Mouse (Mus musculus): ENCODE results near the gene Gabpb2. TPM values are rescaled to one million over a fixed set of nuclear protein-coding genes. Genes with fewer than 3 reads are reported as not detected.

Gene Gabpb2
- polyA plus RNA-seq, 1 experiment: 22.7 TPM

- H3K4me3 ChIP-seq (ENCODE audit: insufficient read depth, low read length): no peak overlapping the region
- H3K27ac ChIP-seq (ENCODE audit: insufficient read depth, low read length): peak overlapping the region; percentile 60
- TF ChIP-seq POLR2A (IDR thresholded peaks at IDR 0.05; ENCODE audit: low read depth, low read length): no peak
- TF ChIP-seq CTCF (IDR thresholded peaks at IDR 0.05; ENCODE audit: borderline replicate concordance, insufficient read depth, low read length): no peak
- H3K4me1 ChIP-seq (ENCODE audit: control insufficient read depth, insufficient read depth, low read length): peaks cover 27% of the 10 kb centered on the region
These were observed 15.1 kb upstream of the Gabpb2 start for GRCm38 (mm10) chr3:95232771-95233170.

DNA sequence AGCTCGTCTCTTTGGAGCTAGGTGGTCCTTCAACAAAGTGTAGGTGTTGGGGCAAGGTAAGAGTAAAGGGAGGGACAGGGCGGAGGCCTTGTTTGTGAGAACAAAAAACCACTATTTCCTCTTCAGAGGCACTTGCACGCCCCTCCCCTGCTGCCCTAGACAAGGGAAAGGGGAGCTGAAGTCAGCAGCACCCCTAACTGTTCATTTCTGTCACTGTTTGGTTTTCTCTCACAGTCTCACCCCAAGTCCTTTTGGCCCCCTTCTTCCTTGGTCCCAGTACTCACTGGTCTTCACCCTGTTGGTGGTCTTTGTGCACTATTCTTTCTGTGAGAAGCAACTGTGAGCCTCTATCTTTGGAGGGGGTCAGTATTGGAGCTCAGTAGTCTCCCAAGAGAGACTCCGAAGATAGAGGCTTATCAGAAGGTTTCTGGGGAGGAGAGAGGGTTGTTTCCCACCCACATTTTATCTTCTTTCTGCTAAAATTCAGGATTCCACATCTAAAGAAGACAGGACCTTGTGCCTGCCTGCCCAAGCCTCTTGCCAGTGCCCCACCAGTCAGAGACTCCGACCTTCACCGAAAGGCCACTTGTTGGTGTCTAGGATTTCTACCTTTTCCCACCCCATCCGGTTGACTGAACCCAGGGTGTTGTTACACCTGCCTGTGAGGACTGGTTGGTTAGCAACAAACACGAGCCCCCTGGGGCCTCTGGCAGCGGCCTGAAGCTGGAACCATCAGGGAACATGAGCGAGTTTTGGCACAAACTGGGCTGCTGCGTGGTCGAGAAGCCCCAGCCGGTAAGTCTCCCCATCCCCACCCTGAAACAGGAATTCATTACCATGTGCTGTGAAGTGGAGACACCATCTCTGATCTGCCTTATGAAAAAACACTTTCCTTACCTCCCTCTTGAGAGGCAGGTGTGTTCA is 13.8 kb upstream of the Gabpb2 start, which contains the start of gene Mllt11:
TSS of gene Mllt11 (minus strand) at position 874 of the 924 bp plus-strand sequence.
- Histone ChIP-seq H3K4me3 (ENCODE audit: insufficient read depth, low read length) (peak within 1 kb of the TSS; percentile 42), H3K27ac (ENCODE audit: insufficient read depth, low read length) (peak within 1 kb of the TSS; percentile 81), H3K4me1 (ENCODE audit: control insufficient read depth, insufficient read depth, low read length) (peaks cover 23% of the 10 kb centered on the region)
- no peak for TF ChIP-seq POLR2A (IDR thresholded peaks at IDR 0.05; ENCODE audit: low read depth, low read length)
- TF ChIP-seq CTCF (IDR thresholded peaks at IDR 0.05; ENCODE audit: borderline replicate concordance, insufficient read depth, low read length): no peak

DNA sequence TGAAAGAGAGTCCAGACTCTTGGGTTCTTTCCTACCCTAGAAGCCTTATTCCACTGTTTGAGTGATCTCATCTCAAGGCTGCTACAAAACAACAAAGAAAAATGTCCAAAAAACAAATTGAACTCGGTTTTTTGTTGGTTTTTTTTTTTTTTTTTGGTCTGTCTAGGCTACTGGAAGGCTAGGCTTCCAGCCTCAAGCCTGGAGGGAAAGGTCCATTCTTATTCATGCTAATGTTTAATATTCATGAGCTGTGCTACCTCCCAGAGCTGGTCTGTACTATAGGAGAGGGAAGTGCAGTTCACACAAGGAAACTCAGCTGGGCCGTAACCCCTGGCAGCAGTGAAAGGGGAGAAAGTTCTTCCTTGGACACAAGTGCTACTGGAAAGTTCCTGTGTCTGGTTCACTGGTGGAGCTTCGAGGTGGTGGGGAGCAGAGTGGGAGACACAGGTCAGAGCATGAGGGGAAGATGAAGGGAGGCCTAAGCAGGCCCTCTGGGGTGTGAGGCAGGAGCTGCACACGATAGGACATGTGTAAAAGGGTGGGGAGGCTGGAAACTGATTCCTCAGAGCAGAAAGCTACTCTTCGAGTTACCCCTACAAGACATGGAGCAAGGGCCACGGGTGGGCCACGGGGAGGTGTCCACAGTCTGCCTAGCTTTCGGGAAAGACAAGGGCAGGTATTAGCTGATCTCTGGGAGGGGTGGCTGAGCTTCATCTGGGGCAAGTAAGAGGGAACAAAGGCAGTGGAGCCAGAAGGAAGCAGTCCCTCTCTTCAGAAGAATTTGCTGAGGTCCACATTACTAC is 13.0 kb upstream of the Gabpb2 start:
- peak overlapping the region; percentile 81; the same call in 1 of the 2 replicates for H3K27ac ChIP-seq (ENCODE audit: insufficient read depth, low read length)
- TF ChIP-seq POLR2A (IDR thresholded peaks at IDR 0.05; ENCODE audit: low read depth, low read length): no peak
- H3K4me3 ChIP-seq (ENCODE audit: insufficient read depth, low read length): peak overlapping the region; percentile 96
- peaks cover 21% of the 10 kb centered on the region for H3K4me1 ChIP-seq (ENCODE audit: control insufficient read depth, insufficient read depth, low read length)

- peak overlapping the region; percentile 96 for H3K4me3 ChIP-seq (ENCODE audit: insufficient read depth, low read length)
- TF ChIP-seq POLR2A (IDR thresholded peaks at IDR 0.05; ENCODE audit: low read depth, low read length): peak; percentile 73
- no peak for TF ChIP-seq CTCF (IDR thresholded peaks at IDR 0.05; ENCODE audit: borderline replicate concordance, insufficient read depth, low read length)
- H3K27ac ChIP-seq (ENCODE audit: insufficient read depth, low read length): peak overlapping the region; percentile 81
- H3K4me1 ChIP-seq (ENCODE audit: control insufficient read depth, insufficient read depth, low read length): peaks cover 21% of the 10 kb centered on the region
These were observed 12.2 kb upstream of the Gabpb2 start for GRCm38 (mm10) chr3:95229781-95230494.

GRCm38 (mm10) chr3:95228894-95229780 is 11.4 kb upstream of the Gabpb2 start:
- Histone ChIP-seq H3K4me1 (ENCODE audit: control insufficient read depth, insufficient read depth, low read length) (peaks cover 22% of the 10 kb centered on the region), H3K27ac (ENCODE audit: insufficient read depth, low read length) (peak overlapping the region; percentile 77), H3K4me3 (ENCODE audit: insufficient read depth, low read length) (peak overlapping the region; percentile 96)
- TF ChIP-seq CTCF (IDR thresholded peaks at IDR 0.05; ENCODE audit: borderline replicate concordance, insufficient read depth, low read length) (no peak), POLR2A (IDR thresholded peaks at IDR 0.05; ENCODE audit: low read depth, low read length) (no peak; the same call in 1 of the 2 replicates)

DNA sequence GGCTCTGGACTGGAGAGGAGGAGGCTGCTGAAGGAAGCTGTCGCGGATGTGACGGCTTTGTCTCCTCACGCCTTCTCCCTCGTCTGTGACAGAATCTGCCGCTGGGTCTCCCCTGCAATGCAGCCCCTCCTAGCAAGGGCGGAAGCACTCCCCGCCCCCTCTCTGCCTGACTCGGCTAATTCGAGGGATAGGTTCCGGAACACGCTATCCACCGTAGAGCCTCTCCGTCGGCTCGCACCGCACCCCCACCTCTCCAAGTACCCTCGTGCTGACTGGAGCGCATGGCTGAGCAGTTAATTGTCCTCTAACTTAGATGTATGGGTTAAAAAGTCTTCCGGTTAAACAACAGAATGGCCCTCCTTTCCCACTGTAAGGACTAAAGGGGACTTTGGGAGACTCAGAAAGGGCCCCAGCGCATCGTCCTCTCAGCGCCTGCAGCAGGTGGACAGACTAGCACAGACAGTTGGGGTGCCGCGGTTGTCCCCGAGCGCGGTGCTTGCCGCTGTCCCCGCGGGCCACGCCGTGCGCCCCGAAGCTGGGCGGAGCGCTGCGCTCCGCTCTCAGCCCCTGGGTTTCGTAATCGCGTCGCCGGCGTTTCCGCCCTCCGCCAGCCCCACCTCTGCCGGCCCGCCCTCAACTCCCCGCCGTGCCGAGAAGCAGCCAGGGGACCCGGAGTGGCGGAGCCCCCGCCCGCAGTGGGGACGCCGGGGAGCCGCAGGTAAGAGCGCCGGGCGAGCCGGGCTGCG is 10.6 kb upstream of the Gabpb2 start, which contains the start of gene Cdc42se1:
TSS of gene Cdc42se1 (plus strand) at position 585 of the 746 bp plus-strand sequence.
- peak within 1 kb of the TSS; percentile 98 for H3K27ac ChIP-seq (ENCODE audit: insufficient read depth, low read length)
- peak within 1 kb of the TSS; percentile 96 for H3K4me3 ChIP-seq (ENCODE audit: insufficient read depth, low read length)
- TF ChIP-seq POLR2A (IDR thresholded peaks at IDR 0.05; ENCODE audit: low read depth, low read length) (peak; percentile 89), CTCF (IDR thresholded peaks at IDR 0.05; ENCODE audit: borderline replicate concordance, insufficient read depth, low read length) (no peak)
- peaks cover 23% of the 10 kb centered on the region for H3K4me1 ChIP-seq (ENCODE audit: control insufficient read depth, insufficient read depth, low read length)

GRCm38 (mm10) chr3:95227214-95227613 is 9.5 kb upstream of the Gabpb2 start:
- TF ChIP-seq POLR2A (IDR thresholded peaks at IDR 0.05; ENCODE audit: low read depth, low read length) (peak; percentile 38), CTCF (IDR thresholded peaks at IDR 0.05; ENCODE audit: borderline replicate concordance, insufficient read depth, low read length) (no peak)
- Histone ChIP-seq H3K4me1 (ENCODE audit: control insufficient read depth, insufficient read depth, low read length) (peaks cover 19% of the 10 kb centered on the region), H3K27ac (ENCODE audit: insufficient read depth, low read length) (peak overlapping the region; percentile 16), H3K4me3 (ENCODE audit: insufficient read depth, low read length) (peak overlapping the region; percentile 68)

GRCm38 (mm10) chr3:95224295-95224694 is 6.6 kb upstream of the Gabpb2 start:
- peaks cover 2% of the 10 kb centered on the region for H3K4me1 ChIP-seq (ENCODE audit: control insufficient read depth, insufficient read depth, low read length)

More at GRCm38 (mm10) chr3:95224295-95224694, 6.6 kb upstream of the Gabpb2 start:
- Histone ChIP-seq H3K27ac (ENCODE audit: insufficient read depth, low read length) (no peak overlapping the region), H3K4me3 (ENCODE audit: insufficient read depth, low read length) (no peak overlapping the region)
- no peak for TF ChIP-seq CTCF (IDR thresholded peaks at IDR 0.05; ENCODE audit: borderline replicate concordance, insufficient read depth, low read length)
- TF ChIP-seq POLR2A (IDR thresholded peaks at IDR 0.05; ENCODE audit: low read depth, low read length): no peak

All from embryonic fibroblast, embryonic 13.5 days (primary cell).